In genomic region chrX:53162589-53162988, GRCm38 (mm10) we compare ENCODE assay signal across 20 mouse cellular contexts.
DNase-seq lines count a peak whose midpoint lies in the region; ATAC-seq and TF ChIP-seq lines count a peak whose summit lies in the region.
"Had no signal": no experiment of that assay in that cellular context is flagged by ENCODE, and none has a peak within 500 bp of the region (broad histone marks: within the 10 kb centered on the region; RNA-seq: fewer than 3 reads in every experiment).

No protein-coding gene starts in this region.

- no peak for TF ChIP-seq EP300 in CH12.LX (IDR thresholded peaks at IDR 0.05; ENCODE audit: low read length)

- no peaks in the 10 kb centered on the region; the same call in 1 of the 2 replicates for H3K27me3 ChIP-seq in limb, embryonic 12.5 days
- H3K27me3 ChIP-seq in limb, embryonic 10.5 days (ENCODE audit: low read depth, poor library complexity, severe bottlenecking): peaks cover 59% of the 10 kb centered on the region
- H3K27me3 ChIP-seq in CH12.LX (replicated peaks): no peaks in the 10 kb centered on the region
- no peaks in the 10 kb centered on the region for H3K27me3 ChIP-seq in intestine, postnatal 0 days (replicated peaks; ENCODE audit: control insufficient read depth, insufficient read depth, low read length)
- no peaks in the 10 kb centered on the region for H3K27me3 ChIP-seq in neural tube, embryonic 15.5 days (replicated peaks)
- no peaks in the 10 kb centered on the region for H3K27me3 ChIP-seq in kidney, adult 2 months (replicated peaks; ENCODE audit: control insufficient read depth, insufficient read depth, low read length)
- H3K27me3 ChIP-seq: hindbrain, embryonic 13.5 days had no signal

- H3K4me1 ChIP-seq in limb, embryonic 12.5 days (replicated peaks): peaks cover 19% of the 10 kb centered on the region
- peaks cover 43% of the 10 kb centered on the region for H3K4me1 ChIP-seq in limb, embryonic 10.5 days
- H3K4me1 ChIP-seq in CH12.LX (ENCODE audit: control insufficient read depth in 1 of 2, insufficient read depth in 2 of 2): no peaks in the 10 kb centered on the region
- H3K4me1 ChIP-seq in intestine, postnatal 0 days (replicated peaks; ENCODE audit: control insufficient read depth, insufficient read depth, low read length): no peaks in the 10 kb centered on the region
- no peaks in the 10 kb centered on the region for H3K4me1 ChIP-seq in neural tube, embryonic 15.5 days
- no peaks in the 10 kb centered on the region for H3K4me1 ChIP-seq in kidney, adult 2 months (ENCODE audit: control insufficient read depth, insufficient read depth, low read length)
- H3K4me1 ChIP-seq: hindbrain, embryonic 13.5 days had no signal

- dilution Hi-C loops in CH12.LX (cut with MboI; ENCODE audit: extremely low pct_ligation_motif_present, extremely low pct_unique_long_range_greater_than_20kb, low sequenced_read_pairs): no loop called here

- H3K9me3 ChIP-seq in limb, embryonic 12.5 days: no peaks in the 10 kb centered on the region
- H3K9me3 ChIP-seq in limb, embryonic 10.5 days (replicated peaks): no peaks in the 10 kb centered on the region
- H3K9me3 ChIP-seq in CH12.LX (replicated peaks; ENCODE audit: low read length): no peaks in the 10 kb centered on the region
- H3K9me3 ChIP-seq in intestine, postnatal 0 days (ENCODE audit: control insufficient read depth): no peaks in the 10 kb centered on the region
- no peaks in the 10 kb centered on the region for H3K9me3 ChIP-seq in neural tube, embryonic 15.5 days (replicated peaks)
- H3K9me3 ChIP-seq: hindbrain, embryonic 13.5 days had no signal

- H3K36me3 ChIP-seq in limb, embryonic 12.5 days: no peaks in the 10 kb centered on the region
- no peaks in the 10 kb centered on the region for H3K36me3 ChIP-seq in limb, embryonic 10.5 days
- H3K36me3 ChIP-seq in CH12.LX (replicated peaks in 1 of 2; ENCODE audit: control insufficient read depth in 1 of 2, insufficient read depth in 1 of 2, low read length in 1 of 2): no peaks in the 10 kb centered on the region
- H3K36me3 ChIP-seq in intestine, postnatal 0 days (ENCODE audit: control insufficient read depth, insufficient read depth): no peaks in the 10 kb centered on the region
- H3K36me3 ChIP-seq in neural tube, embryonic 15.5 days: no peaks in the 10 kb centered on the region
- no peaks in the 10 kb centered on the region for H3K36me3 ChIP-seq in kidney, adult 2 months (ENCODE audit: control insufficient read depth, insufficient read depth, low read length)
- H3K36me3 ChIP-seq: hindbrain, embryonic 13.5 days had no signal

- no peak overlapping the region for H3K9ac ChIP-seq in limb, embryonic 12.5 days (replicated peaks)
- H3K9ac ChIP-seq in CH12.LX (ENCODE audit: insufficient read depth, low read depth): no peak overlapping the region
- no peak overlapping the region for H3K9ac ChIP-seq in intestine, postnatal 0 days (ENCODE audit: low read depth, low read length)
- no peak overlapping the region for H3K9ac ChIP-seq in neural tube, embryonic 15.5 days (replicated peaks)
- H3K9ac ChIP-seq: hindbrain, embryonic 13.5 days had no signal

- TF ChIP-seq POLR2A in CH12.LX (IDR thresholded peaks at IDR 0.05; ENCODE audit: low read depth, low read length): no peak
- no peak for TF ChIP-seq POLR2A in kidney, adult 2 months (IDR thresholded peaks at IDR 0.05; ENCODE audit: low read depth, low read length)

- H3K4me2 ChIP-seq in limb, embryonic 12.5 days: no peak overlapping the region
- H3K4me2 ChIP-seq in CH12.LX (ENCODE audit: insufficient read depth, low read depth, poor library complexity, severe bottlenecking): no peak overlapping the region
- H3K4me2 ChIP-seq in intestine, postnatal 0 days (replicated peaks; ENCODE audit: low read depth): no peak overlapping the region
- no peak overlapping the region for H3K4me2 ChIP-seq in neural tube, embryonic 15.5 days
- H3K4me2 ChIP-seq: heart, embryonic 11.5 days; hindbrain, embryonic 13.5 days had no signal

- no peak for DNase-seq in limb, embryonic 10.5 days (ENCODE audit: low spot score)
- DNase-seq in 3T3-L1 (ENCODE audit: low read depth, low spot score) (peak; percentile 78), CH12.LX (ENCODE audit: extremely low read depth) (peak; percentile 4)
- no peak for DNase-seq in kidney, adult 2 months
- DNase-seq in cerebellum, adult 11 months: no peak
- DNase-seq: cerebellum, postnatal 25 days; gastrocnemius, postnatal 14 days; kidney, adult 18-20 months; kidney, postnatal 25 days; layer of hippocampus, postnatal 36 days; left cerebral cortex, postnatal 4 days; midbrain, embryonic 14.5 days; right cerebral cortex, postnatal 25 days; thymus, postnatal 14 days had no signal

- H3K79me2 ChIP-seq in CH12.LX (replicated peaks; ENCODE audit: control insufficient read depth, extremely low read depth, insufficient read depth, poor library complexity, severe bottlenecking): no peaks in the 10 kb centered on the region

- no peak for TF ChIP-seq RAD21 in CH12.LX (IDR thresholded peaks at IDR 0.05; ENCODE audit: low read depth, low read length)

- in situ Hi-C loops in CH12.LX (cut with MboI; ENCODE audit: low pct_ligation_motif_present, low pct_unique_long_range_greater_than_20kb, low sequenced_read_pairs): no loop called here

- TF ChIP-seq CTCF in CH12.LX (conservative IDR thresholded peaks at IDR 0.05 in 1 of 2, IDR thresholded peaks at IDR 0.05 in 1 of 2; ENCODE audit: low read depth in 2 of 2, low read length in 2 of 2): no peak
- no peak for TF ChIP-seq CTCF in intestine, postnatal 0 days (IDR thresholded peaks at IDR 0.05; ENCODE audit: low read depth)
- no peak for TF ChIP-seq CTCF in kidney, adult 2 months (conservative IDR thresholded peaks at IDR 0.05; ENCODE audit: insufficient read depth, insufficient read length, low read depth, low read length)

- peak overlapping the region; percentile 69; the same call in 1 of the 2 replicates for H3K27ac ChIP-seq in limb, embryonic 12.5 days
- H3K27ac ChIP-seq in limb, embryonic 10.5 days: no peak overlapping the region
- H3K27ac ChIP-seq in CH12.LX (ENCODE audit: insufficient read depth, low read depth): no peak overlapping the region
- H3K27ac ChIP-seq in intestine, postnatal 0 days (ENCODE audit: low read depth, low read length): no peak overlapping the region
- no peak overlapping the region for H3K27ac ChIP-seq in neural tube, embryonic 15.5 days (replicated peaks)
- H3K27ac ChIP-seq in kidney, adult 2 months (ENCODE audit: insufficient read depth, low read depth, low read length): no peak overlapping the region
- H3K27ac ChIP-seq: hindbrain, embryonic 13.5 days; macrophage had no signal

- H3K4me3 ChIP-seq in limb, embryonic 12.5 days (replicated peaks): no peak overlapping the region
- H3K4me3 ChIP-seq in limb, embryonic 10.5 days: no peak overlapping the region
- H3K4me3 ChIP-seq in CH12.LX (replicated peaks in 1 of 3; ENCODE audit: low read depth in 2 of 3, low read length in 2 of 3, poor library complexity in 1 of 3): no peak overlapping the region
- H3K4me3 ChIP-seq in intestine, postnatal 0 days (ENCODE audit: low read depth, low read length): no peak overlapping the region
- H3K4me3 ChIP-seq in neural tube, embryonic 15.5 days (replicated peaks): no peak overlapping the region
- no peak overlapping the region for H3K4me3 ChIP-seq in kidney, adult 2 months (ENCODE audit: insufficient read depth, low read depth, low read length)
- H3K4me3 ChIP-seq: hindbrain, embryonic 13.5 days had no signal

- WGBS in limb, embryonic 12.5 days: 80% methylated on average over 4 of the region's 4 CpGs
- 82% methylated on average over 4 of the region's 4 CpGs for WGBS in limb, embryonic 10.5 days
- 42% methylated on average over 4 of the region's 4 CpGs for WGBS in intestine, postnatal 0 days
- 66% methylated on average over 4 of the region's 4 CpGs for WGBS in neural tube, embryonic 15.5 days
- 63% methylated on average over 4 of the region's 4 CpGs for WGBS in kidney, adult 2 months

- ATAC-seq in limb, embryonic 12.5 days (ENCODE audit: insufficient number of reproducible peaks, insufficient read depth, low FRiP score, low TSS enrichment, low read depth): no peak
- peak; percentile 49; the same call in 1 of the 2 replicates for ATAC-seq in intestine, postnatal 0 days
- no peak for ATAC-seq in neural tube, embryonic 15.5 days (ENCODE audit: low FRiP score)

TF ChIP-seq in CH12.LX, 34 proteins besides CTCF, POLR2A, EP300 and RAD21:
- no peak for TF ChIP-seq SIN3A (IDR thresholded peaks at IDR 0.05; ENCODE audit: low read length)
- TF ChIP-seq RCOR1 (conservative IDR thresholded peaks at IDR 0.05; ENCODE audit: low read depth, low read length): no peak
- TF ChIP-seq HCFC1 (IDR thresholded peaks at IDR 0.05; ENCODE audit: low read depth, low read length): no peak
- no peak for TF ChIP-seq GABPA (IDR thresholded peaks at IDR 0.05; ENCODE audit: insufficient replicate concordance, low read depth, low read length)

Comparison
In these comparisons a context has a peak if more than half of its experiments do, and no peak if none do; other contexts are left out.
1. DNase-seq: peak in 3T3-L1 (single experiment) and CH12.LX (single experiment); none in limb, embryonic 10.5 days (single experiment), kidney, adult 2 months (single experiment) and cerebellum, adult 11 months (single experiment).